Mouse (Mus musculus): Measurements from ENCODE around the gene Dalrd3. TPM values are rescaled to one million over a fixed set of nuclear protein-coding genes. Genes with fewer than 3 reads are reported as not detected.
"Not testable (repeated sequence)": the region's sequence is repeated elsewhere in the genome, so short reads cannot be mapped to it uniquely, and the experiment has no call there.

Gene Dalrd3
- total and polyA plus RNA-seq, 2 experiments from 2014 or later = 39.6 to 54.0 TPM

GRCm38 (mm10) chr9:108596998-108597764, 27.5 kb downstream of the Dalrd3 start, which contains the start of gene P4htm:
TSS of gene P4htm (minus strand) at chr9:108597667.
- TF ChIP-seq EP300 (IDR thresholded peaks at IDR 0.05; ENCODE audit: low read depth) = no peak
- no peak for TF ChIP-seq CTCF (IDR thresholded peaks at IDR 0.05; ENCODE audit: low read depth)
- no peaks in the 10 kb centered on the region for H3K27me3 ChIP-seq (ENCODE audit: control insufficient read depth, insufficient read depth, low read length)
- peak within 1 kb of the TSS; percentile 81 for H3K4me2 ChIP-seq (ENCODE audit: low read depth, low read length)
- H3K4me1 ChIP-seq (ENCODE audit: control insufficient read depth, insufficient read depth) = peaks cover 16% of the 10 kb centered on the region; the same call in 1 of the 2 replicates
- no peaks in the 10 kb centered on the region for H3K9me3 ChIP-seq (replicated peaks; ENCODE audit: control insufficient read depth, low read length)
- peak within 1 kb of the TSS; percentile 80 for H3K9ac ChIP-seq (replicated peaks; ENCODE audit: low read depth, low read length)
- WGBS = 4% methylated on average over 69 of the region's 69 CpGs
- peak; percentile 59 for DNase-seq (ENCODE audit: low spot score)
- 0 out of 2 replicates have a peak, but pooled peaks cover 3% of the 10 kb centered on the region for H3K36me3 ChIP-seq (replicated peaks; ENCODE audit: control insufficient read depth, insufficient read depth, low read length)
- peak within 1 kb of the TSS; percentile 69 for H3K27ac ChIP-seq (ENCODE audit: low read depth)
- peak; percentile 80 for ATAC-seq (ENCODE audit: insufficient read depth, low read depth)
- H3K4me3 ChIP-seq (ENCODE audit: low read depth, low read length) = peak within 1 kb of the TSS; percentile 71

DNA sequence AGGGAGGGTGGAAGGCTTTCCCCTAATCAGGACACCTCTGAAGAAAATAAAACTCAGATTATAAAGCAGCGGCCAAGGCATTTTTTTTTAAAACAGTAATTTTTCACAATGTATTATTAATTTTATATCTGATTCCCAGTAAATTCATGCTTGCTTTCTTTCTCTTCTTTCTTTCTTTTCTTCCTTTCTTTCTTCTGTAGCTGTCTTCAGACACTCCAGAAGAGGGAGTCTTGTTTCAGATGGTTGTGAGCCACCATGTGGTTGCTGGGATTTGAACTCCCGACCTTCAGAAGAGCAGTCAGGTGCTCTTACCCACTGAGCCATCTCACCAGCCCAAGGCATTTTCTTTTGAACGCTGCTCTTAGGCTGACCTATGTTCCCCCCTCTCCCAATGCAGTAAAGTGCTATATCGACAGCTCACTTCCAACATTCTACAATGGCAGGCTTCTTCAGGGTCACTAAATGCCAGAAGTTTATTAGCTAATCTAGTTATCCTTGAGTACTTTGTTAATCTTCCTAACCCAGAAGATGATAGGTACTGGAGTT, 29.4 kb downstream of the Dalrd3 start:
- Histone ChIP-seq H3K4me3 (ENCODE audit: low read depth, low read length) (no peak overlapping the region), H3K36me3 (replicated peaks; ENCODE audit: control insufficient read depth, insufficient read depth, low read length) (peaks cover 16% of the 10 kb centered on the region), H3K4me1 (ENCODE audit: control insufficient read depth, insufficient read depth) (peaks cover 14% of the 10 kb centered on the region; the same call in 1 of the 2 replicates), H3K27ac (ENCODE audit: low read depth) (no peak overlapping the region), H3K4me2 (ENCODE audit: low read depth, low read length) (no peak overlapping the region), H3K9ac (replicated peaks; ENCODE audit: low read depth, low read length) (no peak overlapping the region), H3K27me3 (ENCODE audit: control insufficient read depth, insufficient read depth, low read length) (no peaks in the 10 kb centered on the region), H3K9me3 (replicated peaks; ENCODE audit: control insufficient read depth, low read length) (no peaks in the 10 kb centered on the region)
- no peak for DNase-seq (ENCODE audit: low spot score)
- 72% methylated on average over 4 of the region's 4 CpGs for WGBS
- TF ChIP-seq CTCF (IDR thresholded peaks at IDR 0.05; ENCODE audit: low read depth) (no peak), EP300 (IDR thresholded peaks at IDR 0.05; ENCODE audit: low read depth) (no peak)
- ATAC-seq (ENCODE audit: insufficient read depth, low read depth) = no peak

GRCm38 (mm10) chr9:108600011-108600410, 30.3 kb downstream of the Dalrd3 start:
- H3K36me3 ChIP-seq (replicated peaks; ENCODE audit: control insufficient read depth, insufficient read depth, low read length) = peaks cover 22% of the 10 kb centered on the region
- H3K9ac ChIP-seq (replicated peaks; ENCODE audit: low read depth, low read length) = no peak overlapping the region
- H3K27ac ChIP-seq (ENCODE audit: low read depth) = no peak overlapping the region
- no peaks in the 10 kb centered on the region for H3K27me3 ChIP-seq (ENCODE audit: control insufficient read depth, insufficient read depth, low read length)
- H3K4me3 ChIP-seq (ENCODE audit: low read depth, low read length) = no peak overlapping the region
- ATAC-seq (ENCODE audit: insufficient read depth, low read depth) = no peak
- peaks cover 5% of the 10 kb centered on the region; the same call in 1 of the 2 replicates for H3K4me1 ChIP-seq (ENCODE audit: control insufficient read depth, insufficient read depth)
- no peaks in the 10 kb centered on the region for H3K9me3 ChIP-seq (replicated peaks; ENCODE audit: control insufficient read depth, low read length)
- H3K4me2 ChIP-seq (ENCODE audit: low read depth, low read length) = no peak overlapping the region
- TF ChIP-seq EP300 (IDR thresholded peaks at IDR 0.05; ENCODE audit: low read depth) (no peak), CTCF (IDR thresholded peaks at IDR 0.05; ENCODE audit: low read depth) (no peak)
- DNase-seq (ENCODE audit: low spot score) = no peak
- WGBS = 32% methylated on average over 2 of the region's 2 CpGs

DNA sequence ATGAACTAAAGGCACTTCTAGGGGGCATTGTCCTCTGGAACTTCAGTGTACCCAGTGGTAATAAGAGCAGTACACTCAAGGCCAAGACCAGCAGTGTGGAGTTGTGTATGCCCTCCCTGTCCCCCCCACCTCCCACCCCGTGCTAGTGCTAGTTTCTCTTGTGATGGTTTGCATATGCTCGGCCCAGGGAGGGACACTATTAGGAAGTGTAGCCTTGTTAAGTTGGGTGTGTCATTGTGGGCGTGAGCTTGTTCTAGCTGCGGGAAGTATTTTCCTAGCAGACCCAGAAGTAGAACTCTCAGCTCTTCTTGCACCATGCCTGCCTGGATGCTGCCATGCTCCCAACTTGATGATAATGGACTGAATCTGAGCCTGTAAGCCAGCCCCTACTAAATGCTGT, 32.3 kb downstream of the Dalrd3 start:
- H3K9ac ChIP-seq (replicated peaks; ENCODE audit: low read depth, low read length) = no peak overlapping the region
- no peak overlapping the region for H3K4me2 ChIP-seq (ENCODE audit: low read depth, low read length)
- no peaks in the 10 kb centered on the region for H3K27me3 ChIP-seq (ENCODE audit: control insufficient read depth, insufficient read depth, low read length)
- no peak for TF ChIP-seq CTCF (IDR thresholded peaks at IDR 0.05; ENCODE audit: low read depth)
- TF ChIP-seq EP300 (IDR thresholded peaks at IDR 0.05; ENCODE audit: low read depth) = no peak
- peaks cover 39% of the 10 kb centered on the region for H3K36me3 ChIP-seq (replicated peaks; ENCODE audit: control insufficient read depth, insufficient read depth, low read length)
- H3K27ac ChIP-seq (ENCODE audit: low read depth) = no peak overlapping the region
- H3K4me3 ChIP-seq (ENCODE audit: low read depth, low read length) = no peak overlapping the region
- WGBS = 70% methylated on average over 4 of the region's 4 CpGs
- H3K9me3 ChIP-seq (replicated peaks; ENCODE audit: control insufficient read depth, low read length) = no peaks in the 10 kb centered on the region
- DNase-seq (ENCODE audit: low spot score) = no peak
- ATAC-seq (ENCODE audit: insufficient read depth, low read depth) = no peak
- H3K4me1 ChIP-seq (ENCODE audit: control insufficient read depth, insufficient read depth) = peaks cover 4% of the 10 kb centered on the region; the same call in 1 of the 2 replicates

DNA sequence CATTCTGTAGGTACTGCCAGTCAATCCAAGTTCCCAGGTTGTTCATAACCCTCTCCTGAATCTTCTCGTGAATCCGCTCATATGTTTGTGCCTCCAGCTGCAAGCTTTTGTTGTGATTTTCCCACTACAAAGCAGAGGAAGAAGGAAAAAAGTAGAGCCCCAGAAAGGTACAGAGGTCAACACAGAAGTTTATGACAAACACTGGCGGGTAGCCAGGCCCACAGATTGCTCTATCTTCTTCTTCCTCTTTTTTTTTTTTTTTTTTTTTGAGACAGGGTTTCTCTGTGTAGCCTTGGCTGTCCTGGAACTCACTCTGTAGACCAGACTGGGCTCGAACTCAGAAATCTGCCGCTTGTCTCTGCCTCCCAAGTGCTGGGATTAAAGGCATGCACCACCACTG, 38.2 kb downstream of the Dalrd3 start:
- H3K9ac ChIP-seq (replicated peaks; ENCODE audit: low read depth, low read length); H3K9me3 ChIP-seq (replicated peaks; ENCODE audit: control insufficient read depth, low read length); H3K27ac ChIP-seq (ENCODE audit: low read depth); H3K4me2 ChIP-seq (ENCODE audit: low read depth, low read length); H3K4me1 ChIP-seq (ENCODE audit: control insufficient read depth, insufficient read depth); H3K27me3 ChIP-seq (ENCODE audit: control insufficient read depth, insufficient read depth, low read length); H3K4me3 ChIP-seq (ENCODE audit: low read depth, low read length); ATAC-seq (ENCODE audit: insufficient read depth, low read depth); DNase-seq (ENCODE audit: low spot score): not testable (repeated sequence)
- peaks cover 94% of the 10 kb centered on the region for H3K36me3 ChIP-seq (replicated peaks; ENCODE audit: control insufficient read depth, insufficient read depth, low read length)
- 76% methylated on average over 5 of the region's 5 CpGs for WGBS

Data from heart, postnatal 0 days (tissue).